Mouse (Mus musculus) central nervous system, embryonic 18 days (tissue): Measurements from ENCODE around the gene Tex13c1. TPM values are rescaled to one million over a fixed set of nuclear protein-coding genes. Genes with fewer than 3 reads are reported as not detected.

Experiments used
- polyA plus RNA-seq: library from polyadenylated mRNA; depleted of rRNA; stranded (reverse); fragments of >200 nt; gene quantifications from 2 replicates; pipeline ENCODE4 v1.2.3, GENCODE M21; 2012; rRNA removed

The Tex13c1 gene
- not detected in 2 replicates for polyA plus RNA-seq

DNA sequence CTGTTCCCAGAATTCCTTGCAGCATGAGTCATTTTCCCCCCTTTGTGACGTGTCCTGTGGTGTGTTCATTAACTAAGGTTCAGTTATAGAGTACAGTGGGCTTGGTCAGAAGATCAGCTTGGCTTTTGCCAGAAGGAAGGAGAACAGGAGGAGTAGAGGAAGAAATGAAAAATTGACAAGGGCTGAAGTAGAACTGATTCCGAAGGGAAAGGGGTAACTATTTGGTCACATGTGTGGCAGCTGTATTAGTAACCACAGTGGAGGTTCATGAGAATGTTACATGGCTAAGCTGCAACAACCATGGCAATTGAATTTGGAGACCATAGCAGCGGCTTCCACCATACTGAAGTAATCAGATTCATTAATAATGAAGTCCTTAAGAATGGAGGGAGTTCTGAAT, at the start of gene Tex13c1:
TSS of gene Tex13c1 (plus strand) at position 301 of the 400 bp plus-strand sequence.

Other genes with a start within 250 kb of the Tex13c1 start
- gene Tenm1, start 162.0 kb upstream of the Tex13c1 start, polyA plus RNA-seq = 23.1 and 23.2 TPM in 2 replicates